15 mouse cellular contexts compared by ENCODE assay signal in the genomic region with DNA sequence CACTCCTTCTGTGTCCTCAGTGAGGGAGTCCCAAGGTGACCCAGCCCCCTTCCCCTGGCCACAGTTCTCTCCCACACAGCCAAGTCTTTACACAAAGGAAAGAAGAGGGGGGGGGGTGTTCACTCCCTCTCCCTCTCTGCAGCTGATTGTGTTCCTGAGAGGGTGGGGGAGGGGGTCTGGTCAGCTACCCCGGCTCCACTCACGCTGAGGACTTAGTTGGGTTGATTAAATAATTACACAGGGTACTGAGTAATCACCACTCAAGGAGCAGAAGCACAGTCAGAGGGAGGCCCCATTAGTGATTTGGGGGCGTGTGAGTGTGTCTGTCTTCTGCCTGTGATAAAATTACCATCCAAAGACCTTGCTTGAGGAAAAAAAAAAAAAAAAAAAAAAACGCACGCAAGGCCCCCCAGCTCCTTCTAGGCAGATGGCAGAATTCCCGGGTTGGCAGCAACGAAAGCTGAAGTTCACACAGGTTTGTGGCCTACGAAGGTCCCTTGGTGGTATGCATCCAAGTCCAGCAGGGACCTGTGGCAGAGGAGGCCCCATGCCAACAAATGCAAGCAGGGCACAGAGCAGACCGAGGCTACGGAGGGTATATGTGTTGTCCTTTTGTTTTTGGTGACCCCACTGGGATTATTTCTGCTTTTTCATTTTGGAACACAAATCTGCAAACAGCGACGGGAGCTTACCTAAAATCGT. TPM values are rescaled to one million over a fixed set of nuclear protein-coding genes. Genes with fewer than 3 reads are reported as not detected.
DNase-seq lines count a peak whose midpoint lies in the region; ATAC-seq and TF ChIP-seq lines count a peak whose summit lies in the region.
"Had no signal": no experiment of that assay in that cellular context is flagged by ENCODE, and none has a peak within 500 bp of the region (broad histone marks: within the 10 kb centered on the region; RNA-seq: fewer than 3 reads in every experiment).

No protein-coding gene starts in this region.

- peak; percentile 71 for ATAC-seq in lung, embryonic 14.5 days (ENCODE audit: insufficient read depth)
- peak; percentile 59; the same call in 1 of the 2 replicates for ATAC-seq in forebrain, postnatal 0 days
- ATAC-seq: CD4-positive, CD25-positive, alpha-beta regulatory T cell, adult 4 months; inflammation-experienced regulatory T-cells, adult 6 months had no signal

- 30% methylated on average over 13 of the region's 13 CpGs for WGBS in lung, embryonic 14.5 days
- WGBS in lung, adult 2 months = 43% methylated on average over 13 of the region's 13 CpGs
- WGBS in forebrain, embryonic 10.5 days = 40% methylated on average over 13 of the region's 13 CpGs
- WGBS in forebrain, postnatal 0 days = 9% methylated on average over 13 of the region's 13 CpGs

- H3K4me2 ChIP-seq in lung, embryonic 14.5 days = peak overlapping the region; percentile 29; the same call in 1 of the 2 replicates
- H3K4me2 ChIP-seq in forebrain, postnatal 0 days (ENCODE audit: low read depth) = no peak overlapping the region
- H3K4me2 ChIP-seq: heart, embryonic 13.5 days; limb, embryonic 12.5 days; neural tube, embryonic 13.5 days had no signal

- no peak overlapping the region for H3K4me3 ChIP-seq in lung, embryonic 14.5 days (ENCODE audit: low read depth, low read length)
- H3K4me3 ChIP-seq in lung, adult 2 months (replicated peaks; ENCODE audit: extremely low read depth, low read depth, low read length) = no peak overlapping the region
- H3K4me3 ChIP-seq in forebrain, embryonic 10.5 days = peak overlapping the region; percentile 16; the same call in 1 of the 2 replicates
- H3K4me3 ChIP-seq in forebrain, postnatal 0 days (ENCODE audit: low read depth, low read length) = no peak overlapping the region
- H3K4me3 ChIP-seq: heart, embryonic 13.5 days; limb, embryonic 12.5 days; neural tube, embryonic 13.5 days had no signal

- no peaks in the 10 kb centered on the region for H3K4me1 ChIP-seq in lung, embryonic 14.5 days (ENCODE audit: insufficient read depth)
- H3K4me1 ChIP-seq in lung, adult 2 months (ENCODE audit: control insufficient read depth, insufficient read depth, low read length) = no peaks in the 10 kb centered on the region
- peaks cover 19% of the 10 kb centered on the region for H3K4me1 ChIP-seq in forebrain, embryonic 10.5 days
- H3K4me1 ChIP-seq in forebrain, postnatal 0 days (ENCODE audit: insufficient read depth) = no peaks in the 10 kb centered on the region

- TF ChIP-seq CTCF in lung, embryonic 14.5 days (IDR thresholded peaks at IDR 0.05; ENCODE audit: low read depth) = no peak
- no peak for TF ChIP-seq CTCF in lung, adult 2 months (IDR thresholded peaks at IDR 0.05; ENCODE audit: insufficient read depth, low read length)
- no peak for TF ChIP-seq CTCF in forebrain, postnatal 0 days (IDR thresholded peaks at IDR 0.05; ENCODE audit: low read depth)

- no peak overlapping the region for H3K9ac ChIP-seq in lung, embryonic 14.5 days
- no peak overlapping the region for H3K9ac ChIP-seq in forebrain, postnatal 0 days
- H3K9ac ChIP-seq: heart, embryonic 13.5 days; limb, embryonic 12.5 days; neural tube, embryonic 13.5 days had no signal

- peak; percentile 37 for DNase-seq in lung, embryonic 14.5 days
- DNase-seq in lung, adult 2 months = no peak
- DNase-seq in forebrain, embryonic 10.5 days (ENCODE audit: extremely low spot score, low spot score) = peak; percentile 35
- DNase-seq in forebrain, postnatal 0 days = peak; percentile 32
- peak; percentile 71 for DNase-seq in retina, embryonic 14.5 days (ENCODE audit: low spot score)
- DNase-seq in kidney, adult 8-10 months = no peak
- no peak for DNase-seq in right cerebral cortex, adult 2 months (ENCODE audit: low spot score in 2 of 2)
- DNase-seq: adrenal gland, adult 2 months; right cerebral cortex, adult 18-20 months; thymus, postnatal 4 days had no signal

- no peaks in the 10 kb centered on the region for H3K27me3 ChIP-seq in lung, embryonic 14.5 days (ENCODE audit: insufficient read depth, low read length)
- H3K27me3 ChIP-seq in forebrain, embryonic 10.5 days (ENCODE audit: poor library complexity, severe bottlenecking) = peaks cover 28% of the 10 kb centered on the region
- no peaks in the 10 kb centered on the region; the same call in 1 of the 2 replicates for H3K27me3 ChIP-seq in forebrain, postnatal 0 days (ENCODE audit: insufficient read depth, low read length)

- no peak overlapping the region for H3K27ac ChIP-seq in lung, embryonic 14.5 days (ENCODE audit: low read depth)
- peak overlapping the region; percentile 71 for H3K27ac ChIP-seq in forebrain, embryonic 10.5 days
- H3K27ac ChIP-seq in forebrain, postnatal 0 days (ENCODE audit: low read depth, low read length) = no peak overlapping the region
- H3K27ac ChIP-seq: heart, embryonic 13.5 days; limb, embryonic 12.5 days; neural tube, embryonic 13.5 days had no signal

- H3K9me3 ChIP-seq in lung, embryonic 14.5 days (ENCODE audit: low read depth, low read length) = no peaks in the 10 kb centered on the region
- H3K9me3 ChIP-seq in forebrain, embryonic 10.5 days = no peaks in the 10 kb centered on the region
- H3K9me3 ChIP-seq in forebrain, postnatal 0 days (ENCODE audit: low read length) = no peaks in the 10 kb centered on the region
- H3K9me3 ChIP-seq: heart, embryonic 13.5 days; limb, embryonic 12.5 days; neural tube, embryonic 13.5 days had no signal

- no peak for TF ChIP-seq POLR2A in lung, adult 2 months (IDR thresholded peaks at IDR 0.05; ENCODE audit: borderline replicate concordance, extremely low read depth, low read depth, low read length)

- no peaks in the 10 kb centered on the region for H3K36me3 ChIP-seq in lung, embryonic 14.5 days (ENCODE audit: insufficient read depth)
- H3K36me3 ChIP-seq in forebrain, embryonic 10.5 days (replicated peaks) = no peaks in the 10 kb centered on the region
- H3K36me3 ChIP-seq in forebrain, postnatal 0 days (ENCODE audit: insufficient read depth) = no peaks in the 10 kb centered on the region
- H3K36me3 ChIP-seq: heart, embryonic 13.5 days; limb, embryonic 12.5 days; neural tube, embryonic 13.5 days had no signal

RNA-seq across cellular contexts. Expression of gene Top1, which starts 55.3 kb away (rescaled TPM):
- 77.6 and 83.0 TPM in 2 replicates for polyA plus RNA-seq in lung, embryonic 14.5 days (2014; fragmentation: Nextera tagmentation; extraction: Ambion mirVana)
- polyA plus RNA-seq in lung, adult 2 months (2012; rRNA removed) = 10.7 and 14.2 TPM in 2 replicates
- polyA plus RNA-seq in forebrain, embryonic 10.5 days (2016; fragmentation: Nextera tagmentation; extraction: Ambion mirVana) = 113 and 118 TPM in 2 replicates
- 42.5 and 56.7 TPM in 2 replicates for total RNA-seq in forebrain, postnatal 0 days (2014; rRNA removed)
- polyA plus RNA-seq in forebrain, postnatal 0 days (2015; fragmentation: Nextera tagmentation; extraction: Ambion mirVana) = 35.4 and 46.1 TPM in 2 replicates

Comparison
In these comparisons a context has a peak if more than half of its experiments do, and no peak if none do; other contexts are left out.
1. DNase-seq: peak in lung, embryonic 14.5 days (single experiment), forebrain, embryonic 10.5 days (single experiment), forebrain, postnatal 0 days (single experiment) and retina, embryonic 14.5 days (single experiment); none in lung, adult 2 months (single experiment), kidney, adult 8-10 months (0 of 2) and right cerebral cortex, adult 2 months (0 of 2).